Mouse (Mus musculus) testis, adult 2 months (tissue): ENCODE data around the gene Slc16a5.

Experiments
- CTCF ChIP-seq: fragments of 200-500 bp; IDR thresholded peaks from 2 replicates; pipeline ENCODE4 v1.5.1; 2012; ENCODE audit warnings: low read depth, mild to moderate bottlenecking, inconsistent platforms, low read length, moderate library complexity; ENCODE audit not compliant: control insufficient read depth, insufficient read depth, insufficient replicate concordance
- POLR2A ChIP-seq: fragments of 200-500 bp; IDR thresholded peaks from 2 replicates; pipeline ENCODE4 v1.6.1; 2012; ENCODE audit warnings: low read depth, mild to moderate bottlenecking, inconsistent platforms, low read length, moderate library complexity; ENCODE audit not compliant: control insufficient read depth

DNA sequence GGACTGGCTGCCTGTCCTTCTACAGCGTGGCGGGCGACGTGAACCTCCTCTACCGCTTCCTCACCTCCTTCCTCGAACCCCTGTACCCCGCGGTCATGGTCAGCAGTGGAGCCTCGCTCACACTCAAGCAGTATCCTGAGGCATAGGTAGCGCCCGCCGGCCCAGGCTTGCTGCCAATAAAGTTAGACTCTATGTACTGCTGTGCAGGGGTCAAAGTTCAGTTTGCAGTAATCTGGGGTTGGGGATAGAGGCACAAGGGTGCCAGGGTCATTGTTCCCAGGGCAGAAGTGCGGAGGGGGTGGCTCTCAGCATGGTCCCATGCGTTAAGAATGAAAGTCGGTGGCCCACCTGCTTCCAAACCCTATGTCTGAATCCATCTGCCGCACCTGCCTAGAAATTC is 14.2 kb upstream of the Slc16a5 start:
- TF ChIP-seq CTCF (no peak), POLR2A (no peak)
